Mouse (Mus musculus) effector memory CD4-positive, alpha-beta T cell, adult 7 months (primary cell): ENCODE results near the gene Gpm6a. TPM values are rescaled to one million over a fixed set of nuclear protein-coding genes. Genes with fewer than 3 reads are reported as not detected.

Source experiments
- polyA plus RNA-seq: library from polyadenylated mRNA; unstranded; fragments of 100-300 nt; shearing (Covaris generic); gene quantifications from one replicate; pipeline ENCODE4 v1.2.1, GENCODE M21; 2017

Gene Gpm6a
- polyA plus RNA-seq, result not detected

GRCm38 (mm10) chr8:54954741-54955455 is at the start of gene Gpm6a:
TSS of gene Gpm6a (plus strand) at chr8:54954843.

Other genes with a start within 250 kb of the Gpm6a start
- 0.45 TPM for gene Wdr17, start 67.7 kb upstream of the Gpm6a start, polyA plus RNA-seq